Mouse (Mus musculus) kidney, embryonic 14.5 days (tissue): ENCODE measurements around the gene Ksr2. TPM values are rescaled to one million over a fixed set of nuclear protein-coding genes. Genes with fewer than 3 reads are reported as not detected.

Experiments
- ATAC-seq: fragments of 200-750 bp; cut with Nextera tagmentation; 2 replicates; pipeline ENCODE4 v1.8.0; 2017; ENCODE audit warnings: moderate number of reproducible peaks, mild to moderate bottlenecking, moderate TSS enrichment, moderate library complexity; ENCODE audit not compliant: low FRiP score, low TSS enrichment
- H3K27ac ChIP-seq: fragments of 300-500 bp; sonication (generic); 2 replicates; pipeline ENCODE4 v1.5.1; 2014; ENCODE audit warnings: low read depth, mild to moderate bottlenecking, low read length, moderate library complexity, mixed read lengths
- H3K27me3 ChIP-seq: fragments of 300-500 bp; sonication (generic); 2 replicates; pipeline ENCODE4 v1.6.1; 2014; ENCODE audit warnings: mild to moderate bottlenecking, low read length; ENCODE audit not compliant: control insufficient read depth, insufficient read depth
- H3K36me3 ChIP-seq: fragments of 300-500 bp; sonication (generic); 2 replicates; pipeline ENCODE4 v1.6.1; 2014; ENCODE audit warnings: low read length, mixed read lengths; ENCODE audit not compliant: control insufficient read depth, insufficient read depth
- H3K4me1 ChIP-seq: fragments of 300-500 bp; sonication (generic); 2 replicates; pipeline ENCODE4 v1.6.1; 2014; ENCODE audit warnings: low read length, mixed read lengths; ENCODE audit not compliant: control insufficient read depth, insufficient read depth
- H3K4me2 ChIP-seq: fragments of 300-500 bp; sonication (generic); replicated peaks from 2 replicates; pipeline ENCODE4 v1.6.1; 2014; ENCODE audit warnings: low read depth, mild to moderate bottlenecking, low read length
- H3K4me3 ChIP-seq: fragments of 300-500 bp; sonication (generic); 2 replicates; pipeline ENCODE4 v1.5.1; 2014; ENCODE audit warnings: mild to moderate bottlenecking, low read length
- H3K9ac ChIP-seq: fragments of 300-500 bp; sonication (generic); 2 replicates; pipeline ENCODE4 v1.6.1; 2014; ENCODE audit warnings: low read depth, mild to moderate bottlenecking, low read length, moderate library complexity
- H3K9me3 ChIP-seq: fragments of 300-500 bp; sonication (generic); 2 replicates; pipeline ENCODE4 v1.6.1; 2016; ENCODE audit warnings: low read length; ENCODE audit not compliant: control insufficient read depth
- whole genome bisulfite sequencing: fragments of 180-500 bp; shearing (Covaris S2); extraction: QIAGEN DNeasy Blood & Tissue Kit; methylation state at CpG from one replicate; pipeline ENCODE4 v1.1.7; 2014; 5-methylcytosine and 5-hydroxymethylcytosine counted together
- polyA plus RNA-seq: library from polyadenylated mRNA; unstranded; fragments of >200 nt; fragmentation: Nextera tagmentation; extraction: Ambion mirVana; gene quantifications from 2 replicates; pipeline ENCODE4 v1.2.1, GENCODE M21; 2014

Gene Ksr2
- polyA plus RNA-seq, 1 experiment from 2014 or later, result 0.58 TPM

GRCm38 (mm10) chr5:117779175-117779574 is 365.4 kb downstream of the Ksr2 start:
- H3K9me3 ChIP-seq, result no peaks in the 10 kb centered on the region
- H3K4me1 ChIP-seq, result peaks cover 10% of the 10 kb centered on the region
- H3K4me2 ChIP-seq, result no peak overlapping the region
- no peaks in the 10 kb centered on the region for H3K36me3 ChIP-seq
- no peak overlapping the region for H3K27ac ChIP-seq
- H3K27me3 ChIP-seq, result no peaks in the 10 kb centered on the region; the same call in 1 of the 2 replicates
- H3K9ac ChIP-seq, result no peak overlapping the region
- 69% methylated on average over 11 of the region's 11 CpGs for WGBS
- ATAC-seq, result no peak
- H3K4me3 ChIP-seq, result no peak overlapping the region

- no peaks in the 10 kb centered on the region; the same call in 1 of the 2 replicates for H3K27me3 ChIP-seq
- H3K4me2 ChIP-seq, result no peak within 1 kb of the TSS
- no peaks in the 10 kb centered on the region for H3K36me3 ChIP-seq
- no peak within 1 kb of the TSS for H3K27ac ChIP-seq
- peak; percentile 83 for ATAC-seq
- H3K4me3 ChIP-seq, result no peak within 1 kb of the TSS
- H3K4me1 ChIP-seq, result peaks cover 10% of the 10 kb centered on the region
- WGBS, result 5% methylated on average over 10 of the region's 10 CpGs
- H3K9me3 ChIP-seq, result no peaks in the 10 kb centered on the region
- H3K9ac ChIP-seq, result no peak within 1 kb of the TSS
These were observed 366.9 kb downstream of the Ksr2 start, which contains the start of gene Nos1 for GRCm38 (mm10) chr5:117780681-117781080. TSS of gene Nos1 (plus strand) at chr5:117781032.

DNA sequence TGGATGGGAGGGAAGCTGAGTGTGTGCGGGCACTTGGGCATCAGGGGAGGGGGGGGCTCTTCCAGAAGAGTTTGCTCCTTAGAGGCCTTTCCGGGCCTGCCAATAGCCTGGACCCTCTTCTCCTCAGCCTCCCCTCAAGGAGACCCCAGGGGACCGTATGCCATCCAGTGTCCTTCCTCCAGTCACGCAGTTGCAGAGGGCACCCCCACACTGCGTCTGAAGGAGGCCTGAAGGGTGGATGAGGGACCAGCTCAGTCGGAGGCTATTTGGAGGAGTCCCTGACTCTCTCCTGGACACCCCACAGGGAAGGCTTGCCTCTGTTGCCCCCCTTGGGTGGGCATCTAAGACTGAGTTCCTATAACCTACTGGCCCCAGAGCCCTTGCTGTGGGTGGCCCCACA is 367.4 kb downstream of the Ksr2 start:
- no peaks in the 10 kb centered on the region; the same call in 1 of the 2 replicates for H3K27me3 ChIP-seq
- H3K9me3 ChIP-seq, result no peaks in the 10 kb centered on the region
- no peaks in the 10 kb centered on the region for H3K36me3 ChIP-seq
- no peak overlapping the region for H3K4me2 ChIP-seq
- H3K4me3 ChIP-seq, result no peak overlapping the region
- no peak overlapping the region for H3K9ac ChIP-seq
- H3K27ac ChIP-seq, result no peak overlapping the region
- 75% methylated on average over 5 of the region's 6 CpGs for WGBS
- ATAC-seq, result no peak
- H3K4me1 ChIP-seq, result peaks cover 10% of the 10 kb centered on the region

- Histone ChIP-seq H3K9ac (no peak overlapping the region), H3K27ac (no peak overlapping the region), H3K27me3 (no peaks in the 10 kb centered on the region), H3K4me2 (no peak overlapping the region), H3K4me1 (peaks cover 9% of the 10 kb centered on the region), H3K4me3 (no peak overlapping the region), H3K9me3 (no peaks in the 10 kb centered on the region), H3K36me3 (no peaks in the 10 kb centered on the region)
- ATAC-seq, result no peak
- 54% methylated on average over 6 of the region's 6 CpGs for WGBS
These were observed 376.3 kb downstream of the Ksr2 start for GRCm38 (mm10) chr5:117790071-117790470.

DNA sequence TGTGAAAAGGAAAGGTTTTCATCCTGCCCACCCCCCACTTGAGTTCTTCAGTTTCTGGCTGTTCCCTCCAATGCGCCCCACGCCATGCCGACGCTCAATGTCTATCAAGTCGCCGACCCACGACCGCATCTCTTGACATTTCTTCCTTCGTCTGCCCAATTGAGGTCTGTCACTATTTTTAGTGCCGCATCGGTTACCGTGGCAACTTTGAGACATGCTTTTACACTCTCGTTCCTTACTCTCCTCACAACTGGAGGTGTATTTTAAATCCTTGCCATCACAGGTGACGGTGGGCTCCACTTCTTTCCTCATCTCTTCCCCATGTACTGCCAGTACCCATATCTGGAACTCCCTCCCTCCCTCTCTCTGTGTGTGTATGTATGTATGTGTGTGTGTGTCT is 378.1 kb downstream of the Ksr2 start:
- no peaks in the 10 kb centered on the region for H3K27me3 ChIP-seq

GRCm38 (mm10) chr5:117800849-117801248 is 387.0 kb downstream of the Ksr2 start:
- H3K9ac ChIP-seq, result no peak overlapping the region
- H3K27ac ChIP-seq, result no peak overlapping the region
- no peaks in the 10 kb centered on the region for H3K36me3 ChIP-seq
- no peaks in the 10 kb centered on the region for H3K27me3 ChIP-seq
- peak; percentile 78 for ATAC-seq
- no peaks in the 10 kb centered on the region for H3K4me1 ChIP-seq
- H3K4me3 ChIP-seq, result no peak overlapping the region
- H3K9me3 ChIP-seq, result no peaks in the 10 kb centered on the region
- WGBS, result 19% methylated on average over 9 of the region's 9 CpGs
- H3K4me2 ChIP-seq, result no peak overlapping the region

More for the DNA sequence above, 378.1 kb downstream of the Ksr2 start:
- H3K4me2 ChIP-seq, result no peak overlapping the region
- no peak overlapping the region for H3K27ac ChIP-seq
- H3K4me1 ChIP-seq, result peaks cover 11% of the 10 kb centered on the region
- no peak for ATAC-seq
- no peak overlapping the region for H3K9ac ChIP-seq
- no peak overlapping the region for H3K4me3 ChIP-seq
- no peaks in the 10 kb centered on the region for H3K9me3 ChIP-seq
- no peaks in the 10 kb centered on the region for H3K36me3 ChIP-seq
- 87% methylated on average over 14 of the region's 14 CpGs for WGBS

GRCm38 (mm10) chr5:117802071-117802521 is 388.3 kb downstream of the Ksr2 start:
- Histone ChIP-seq H3K36me3 (no peaks in the 10 kb centered on the region), H3K4me1 (no peaks in the 10 kb centered on the region), H3K9ac (no peak overlapping the region), H3K9me3 (no peaks in the 10 kb centered on the region), H3K4me2 (no peak overlapping the region), H3K4me3 (no peak overlapping the region), H3K27ac (no peak overlapping the region), H3K27me3 (no peaks in the 10 kb centered on the region)
- ATAC-seq, result 0 out of 2 replicates have a peak, but pooled peaks have one; percentile 21
- 54% methylated on average over 11 of the region's 11 CpGs for WGBS

- H3K9ac ChIP-seq, result no peak overlapping the region
- no peak for ATAC-seq
- WGBS, result 40% methylated on average over 7 of the region's 7 CpGs
These were observed 389.8 kb downstream of the Ksr2 start for GRCm38 (mm10) chr5:117803551-117803950.

GRCm38 (mm10) chr5:117810930-117811329 is 397.1 kb downstream of the Ksr2 start:
- no peak overlapping the region for H3K9ac ChIP-seq
- H3K4me3 ChIP-seq, result no peak overlapping the region
- H3K4me1 ChIP-seq, result no peaks in the 10 kb centered on the region
- H3K4me2 ChIP-seq, result no peak overlapping the region
- H3K36me3 ChIP-seq, result no peaks in the 10 kb centered on the region
- H3K27ac ChIP-seq, result no peak overlapping the region
- H3K9me3 ChIP-seq, result no peaks in the 10 kb centered on the region
- 91% methylated on average over 7 of the region's 7 CpGs for WGBS
- H3K27me3 ChIP-seq, result no peaks in the 10 kb centered on the region
- ATAC-seq, result no peak

More at GRCm38 (mm10) chr5:117803551-117803950, 389.8 kb downstream of the Ksr2 start:
- Histone ChIP-seq H3K4me2 (no peak overlapping the region), H3K36me3 (no peaks in the 10 kb centered on the region), H3K4me3 (no peak overlapping the region), H3K27ac (no peak overlapping the region), H3K4me1 (no peaks in the 10 kb centered on the region), H3K9me3 (no peaks in the 10 kb centered on the region), H3K27me3 (no peaks in the 10 kb centered on the region)
